Mouse (Mus musculus) cerebellum, adult 2 months (tissue): ENCODE results near the gene Olfr1391.
"Not testable (repeated sequence)": the region's sequence is repeated elsewhere in the genome, so short reads cannot be mapped to it uniquely, and the experiment has no call there.

Experiments used
- CTCF ChIP-seq: fragments of 200-500 bp; IDR thresholded peaks from 2 replicates; pipeline ENCODE4 v1.5.1; 2011; ENCODE audit warnings: low read depth, mild to moderate bottlenecking, control low read depth, low read length, moderate library complexity, borderline replicate concordance; ENCODE audit not compliant: insufficient read depth
- POLR2A ChIP-seq: fragments of 200-500 bp; IDR thresholded peaks from 2 replicates; pipeline ENCODE4 v1.6.1; 2011; ENCODE audit warnings: low read length, control low read depth, borderline replicate concordance; ENCODE audit not compliant: insufficient read depth

- not testable (repeated sequence) for TF ChIP-seq CTCF, POLR2A
These were observed 14.0 kb upstream of the Olfr1391 start for GRCm38 (mm10) chr11:49308547-49308946.
